Mouse (Mus musculus): ENCODE measurements at regions not wholly inside any gene's neighbourhood (a gene's known extent, or its start where the extent isn't known, plus 50 kb on each side); places are given as distances from the start of the nearest gene placed in this dataset.

- TF ChIP-seq CTCF (IDR thresholded peaks at IDR 0.05; ENCODE audit: borderline replicate concordance, insufficient read depth, low read length) (no peak), POLR2A (IDR thresholded peaks at IDR 0.05; ENCODE audit: low read depth, low read length) (no peak)
- no peak overlapping the region for H3K27ac ChIP-seq (ENCODE audit: insufficient read depth, low read length)
- no peaks in the 10 kb centered on the region for H3K4me1 ChIP-seq (ENCODE audit: control insufficient read depth, insufficient read depth, low read length)
- H3K4me3 ChIP-seq (ENCODE audit: insufficient read depth, low read length) = no peak overlapping the region
Measured at GRCm38 (mm10) chr16:21274012-21274528, 69.5 kb downstream of the Ephb3 start.

- Histone ChIP-seq H3K4me1 (ENCODE audit: control insufficient read depth, insufficient read depth, low read length) (no peaks in the 10 kb centered on the region), H3K4me3 (ENCODE audit: insufficient read depth, low read length) (no peak overlapping the region), H3K27ac (ENCODE audit: insufficient read depth, low read length) (no peak overlapping the region)
- TF ChIP-seq POLR2A (IDR thresholded peaks at IDR 0.05; ENCODE audit: low read depth, low read length) = no peak
- no peak for TF ChIP-seq CTCF (IDR thresholded peaks at IDR 0.05; ENCODE audit: borderline replicate concordance, insufficient read depth, low read length)
Measured at GRCm38 (mm10) chr16:21277789-21278342, 73.3 kb downstream of the Ephb3 start.

GRCm38 (mm10) chr16:21278387-21278786 is 73.8 kb downstream of the Ephb3 start:
- no peaks in the 10 kb centered on the region for H3K4me1 ChIP-seq (ENCODE audit: control insufficient read depth, insufficient read depth, low read length)
- H3K4me3 ChIP-seq (ENCODE audit: insufficient read depth, low read length) = no peak overlapping the region
- TF ChIP-seq CTCF (IDR thresholded peaks at IDR 0.05; ENCODE audit: borderline replicate concordance, insufficient read depth, low read length) (no peak), POLR2A (IDR thresholded peaks at IDR 0.05; ENCODE audit: low read depth, low read length) (no peak)
- H3K27ac ChIP-seq (ENCODE audit: insufficient read depth, low read length) = no peak overlapping the region

DNA sequence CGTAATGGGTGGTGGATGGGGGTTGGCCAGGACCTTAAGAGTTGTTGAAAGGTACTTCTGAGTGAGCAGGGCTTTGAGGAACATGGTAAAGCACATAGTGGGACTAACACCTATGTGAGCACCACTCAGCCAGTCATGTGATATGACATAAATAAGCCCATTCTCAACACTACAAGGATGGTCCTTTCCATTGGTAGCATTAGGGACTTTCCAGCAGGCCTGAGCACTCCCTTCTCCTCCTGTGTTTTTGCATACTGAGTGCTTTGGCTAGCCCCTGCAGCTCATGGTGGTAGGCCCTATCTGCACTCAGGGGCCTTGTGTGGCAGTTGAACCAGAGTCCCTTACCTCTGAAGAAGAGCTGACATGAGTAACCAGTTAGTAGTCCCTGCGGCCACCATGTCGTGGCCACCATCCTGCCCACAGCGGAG is 75.7 kb downstream of the Ephb3 start:
- H3K4me1 ChIP-seq (ENCODE audit: control insufficient read depth, insufficient read depth, low read length) = no peaks in the 10 kb centered on the region
- H3K27ac ChIP-seq (ENCODE audit: insufficient read depth, low read length) = no peak overlapping the region
- TF ChIP-seq CTCF (IDR thresholded peaks at IDR 0.05; ENCODE audit: borderline replicate concordance, insufficient read depth, low read length) (no peak), POLR2A (IDR thresholded peaks at IDR 0.05; ENCODE audit: low read depth, low read length) (no peak)
- no peak overlapping the region for H3K4me3 ChIP-seq (ENCODE audit: insufficient read depth, low read length)

DNA sequence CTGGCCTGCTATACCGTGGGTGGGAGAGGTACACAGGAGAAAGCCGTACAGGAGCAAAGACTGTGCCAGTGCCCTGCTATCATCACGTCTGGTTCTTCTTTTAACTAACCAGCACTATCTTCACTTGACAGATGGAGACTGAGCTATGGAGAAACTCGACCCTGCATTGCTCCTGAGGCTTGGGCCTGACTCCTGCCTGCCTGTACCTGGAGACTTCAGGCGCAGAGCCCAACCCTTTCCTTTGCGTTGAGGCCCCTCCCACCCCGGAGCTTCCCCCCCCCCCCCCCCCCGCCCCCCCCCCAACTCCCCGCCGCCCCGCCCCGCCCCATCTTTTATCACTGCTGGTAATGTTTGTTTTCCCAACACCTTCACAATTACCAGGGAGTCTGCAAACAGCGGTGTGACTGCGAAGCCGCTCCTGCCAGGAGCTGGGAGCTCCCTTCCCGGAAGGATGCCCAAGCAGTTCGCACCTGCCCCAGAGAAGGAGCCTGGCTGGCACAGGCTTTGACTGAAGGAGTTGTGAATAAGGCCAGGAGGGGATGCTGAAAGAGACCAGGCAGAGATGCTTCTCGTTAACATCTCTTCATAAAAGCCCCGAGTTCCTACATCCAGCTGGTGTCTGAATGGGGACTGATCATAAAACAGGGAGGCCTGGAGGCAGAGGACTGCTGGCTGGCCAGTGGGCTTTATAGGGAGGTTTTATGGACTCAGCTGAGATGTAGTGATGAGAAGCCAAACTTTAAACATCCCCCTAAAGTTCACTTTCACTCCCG is 77.6 kb downstream of the Ephb3 start:
- Histone ChIP-seq H3K27ac (ENCODE audit: insufficient read depth, low read length) (no peak overlapping the region), H3K4me1 (ENCODE audit: control insufficient read depth, insufficient read depth, low read length) (no peaks in the 10 kb centered on the region), H3K4me3 (ENCODE audit: insufficient read depth, low read length) (no peak overlapping the region)
- TF ChIP-seq POLR2A (IDR thresholded peaks at IDR 0.05; ENCODE audit: low read depth, low read length) (no peak), CTCF (IDR thresholded peaks at IDR 0.05; ENCODE audit: borderline replicate concordance, insufficient read depth, low read length) (no peak)

- Histone ChIP-seq H3K27ac (ENCODE audit: insufficient read depth, low read length) (no peak overlapping the region), H3K4me1 (ENCODE audit: control insufficient read depth, insufficient read depth, low read length) (no peaks in the 10 kb centered on the region)
- no peak for TF ChIP-seq POLR2A (IDR thresholded peaks at IDR 0.05; ENCODE audit: low read depth, low read length)
- no peak for TF ChIP-seq CTCF (IDR thresholded peaks at IDR 0.05; ENCODE audit: borderline replicate concordance, insufficient read depth, low read length)
Measured at GRCm38 (mm10) chr16:21286099-21286498, 81.5 kb downstream of the Ephb3 start.

DNA sequence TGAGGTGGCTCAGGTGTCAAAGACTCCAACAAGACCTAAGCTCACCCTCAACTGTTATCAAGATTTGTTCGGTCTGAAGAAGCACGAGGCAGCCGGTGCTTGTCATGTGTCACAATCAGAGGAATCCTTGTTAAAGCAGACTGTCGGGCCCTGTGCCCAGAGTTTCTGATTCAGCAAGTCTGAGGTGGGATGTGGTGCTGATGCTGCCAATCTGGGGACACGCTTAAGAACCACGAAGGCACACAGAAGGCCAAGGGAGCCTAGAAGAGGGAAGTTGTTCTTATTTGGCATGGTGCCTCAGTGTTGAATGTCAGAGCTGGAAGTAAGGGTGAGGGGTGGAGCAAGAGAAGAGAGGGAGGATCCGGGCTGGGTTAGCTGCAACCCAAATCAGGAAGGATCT is 85.0 kb downstream of the Ephb3 start:
- TF ChIP-seq POLR2A (IDR thresholded peaks at IDR 0.05; ENCODE audit: low read depth, low read length) (no peak), CTCF (IDR thresholded peaks at IDR 0.05; ENCODE audit: borderline replicate concordance, insufficient read depth, low read length) (no peak)
- H3K27ac ChIP-seq (ENCODE audit: insufficient read depth, low read length) = no peak overlapping the region
- no peak overlapping the region for H3K4me3 ChIP-seq (ENCODE audit: insufficient read depth, low read length)
- no peaks in the 10 kb centered on the region; the same call in 1 of the 2 replicates for H3K4me1 ChIP-seq (ENCODE audit: control insufficient read depth, insufficient read depth, low read length)

More at GRCm38 (mm10) chr16:21286099-21286498, 81.5 kb downstream of the Ephb3 start:
- H3K4me3 ChIP-seq (ENCODE audit: insufficient read depth, low read length) = no peak overlapping the region

DNA sequence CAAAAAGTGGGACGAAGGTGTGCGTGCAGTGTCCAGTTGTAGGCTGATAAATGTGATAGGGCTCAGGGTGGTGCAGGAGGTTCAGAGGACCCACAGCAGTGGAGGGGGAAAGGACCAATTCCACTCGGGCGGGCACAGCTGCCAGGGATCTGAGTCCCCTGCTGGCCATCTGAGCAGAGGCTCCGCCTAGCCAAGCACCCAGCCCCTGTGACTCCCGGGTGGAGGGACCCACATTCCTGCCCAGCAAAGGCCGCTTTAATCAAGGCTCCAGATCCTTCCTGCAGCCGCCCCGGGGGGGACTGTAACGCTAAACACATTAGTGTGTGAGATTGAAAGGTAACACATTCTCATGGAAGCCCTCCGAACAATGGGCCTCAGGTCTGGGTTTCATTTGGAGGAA is 88.5 kb downstream of the Ephb3 start:
- Histone ChIP-seq H3K4me1 (ENCODE audit: control insufficient read depth, insufficient read depth, low read length) (peaks cover 3% of the 10 kb centered on the region), H3K27ac (ENCODE audit: insufficient read depth, low read length) (no peak overlapping the region), H3K4me3 (ENCODE audit: insufficient read depth, low read length) (no peak overlapping the region)
- TF ChIP-seq CTCF (IDR thresholded peaks at IDR 0.05; ENCODE audit: borderline replicate concordance, insufficient read depth, low read length) = no peak
- no peak for TF ChIP-seq POLR2A (IDR thresholded peaks at IDR 0.05; ENCODE audit: low read depth, low read length)

DNA sequence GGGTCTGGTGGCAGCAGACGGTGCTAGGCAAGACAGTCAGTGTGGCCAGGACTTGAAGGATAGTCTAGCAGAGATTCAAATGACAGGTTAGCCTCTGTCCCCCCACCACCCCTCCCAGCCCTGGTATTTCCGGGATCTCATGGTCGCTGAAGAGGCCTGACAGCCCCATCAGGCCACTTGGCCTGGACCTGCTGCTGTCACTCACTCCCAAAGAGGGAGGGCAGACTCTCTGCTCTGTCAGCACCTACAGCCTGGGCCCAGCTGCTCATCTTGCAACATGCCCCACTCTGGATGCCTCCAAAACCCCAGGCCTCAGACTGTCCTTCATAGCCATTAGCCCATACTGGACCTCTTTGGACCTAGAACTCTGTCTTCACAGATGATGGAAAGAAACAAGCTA is 89.0 kb downstream of the Ephb3 start:
- Histone ChIP-seq H3K27ac (ENCODE audit: insufficient read depth, low read length) (no peak overlapping the region), H3K4me1 (ENCODE audit: control insufficient read depth, insufficient read depth, low read length) (peaks cover 3% of the 10 kb centered on the region), H3K4me3 (ENCODE audit: insufficient read depth, low read length) (no peak overlapping the region)
- TF ChIP-seq POLR2A (IDR thresholded peaks at IDR 0.05; ENCODE audit: low read depth, low read length) = no peak
- no peak for TF ChIP-seq CTCF (IDR thresholded peaks at IDR 0.05; ENCODE audit: borderline replicate concordance, insufficient read depth, low read length)
